25 mouse cellular contexts compared by ENCODE assay signal in the genomic region with DNA sequence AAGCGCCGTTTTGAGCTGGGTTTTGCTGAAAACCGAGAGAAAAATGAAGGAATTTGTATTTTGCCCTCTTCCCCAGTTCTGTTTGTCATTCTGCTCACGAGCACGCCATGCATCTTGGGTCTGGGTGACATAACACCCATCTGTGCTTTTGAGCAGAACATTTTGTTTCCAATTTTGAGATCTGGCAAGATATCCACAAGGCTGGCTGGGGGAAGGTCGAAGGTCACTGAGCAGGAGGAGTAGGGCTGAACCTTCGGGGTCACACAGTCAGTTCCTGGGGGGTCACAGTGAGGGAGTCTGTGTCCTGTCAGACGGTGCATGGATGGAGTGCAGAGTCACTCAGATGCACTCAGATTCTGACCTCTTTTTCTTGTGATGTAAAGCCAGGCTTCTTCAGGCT.
DNase-seq lines count a peak whose midpoint lies in the region; ATAC-seq and TF ChIP-seq lines count a peak whose summit lies in the region.
"Had no signal": no experiment of that assay in that cellular context is flagged by ENCODE, and none has a peak within 500 bp of the region (broad histone marks: within the 10 kb centered on the region; RNA-seq: fewer than 3 reads in every experiment).

No protein-coding gene starts in this region.

- no peak overlapping the region for H3K4me3 ChIP-seq in lung, adult 2 months (replicated peaks; ENCODE audit: extremely low read depth, low read depth, low read length)
- H3K4me3 ChIP-seq: embryonic facial prominence, embryonic 12.5 days; forebrain, embryonic 15.5 days; heart, embryonic 10.5 days; heart, embryonic 15.5 days; layer of hippocampus, adult 2 months; limb, embryonic 13.5 days; midbrain, embryonic 10.5 days had no signal

- 58% methylated on average over 8 of the region's 8 CpGs for WGBS in lung, adult 2 months

- no peak for ATAC-seq in megakaryocyte, adult 5-6 weeks (ENCODE audit: poor library complexity, severe bottlenecking)
- ATAC-seq: forebrain, embryonic 15.5 days; hindbrain, postnatal 0 days; intestine, embryonic 16.5 days; midbrain, embryonic 16.5 days; Patski had no signal

- H3K4me1 ChIP-seq in lung, adult 2 months (ENCODE audit: control insufficient read depth, insufficient read depth, low read length), result no peaks in the 10 kb centered on the region
- H3K4me1 ChIP-seq: embryonic facial prominence, embryonic 12.5 days; forebrain, embryonic 15.5 days; heart, embryonic 15.5 days had no signal

- no peak for TF ChIP-seq CTCF in lung, adult 2 months (IDR thresholded peaks at IDR 0.05; ENCODE audit: insufficient read depth, low read length)

- peak; percentile 20 for DNase-seq in embryo, embryonic 9.5 days (ENCODE audit: extremely low spot score)
- DNase-seq in embryo, embryonic 11 days, result no peak
- peak; percentile 11 to 20 for DNase-seq in lung, adult 18-20 months
- DNase-seq in lung, adult 2 months, result no peak
- peak; percentile 51 for DNase-seq in lung, postnatal 36 days
- no peak for DNase-seq in layer of hippocampus, postnatal 14 days (ENCODE audit: low spot score in 2 of 2)
- no peak for DNase-seq in retina, embryonic 14.5 days (ENCODE audit: low spot score)
- DNase-seq: adrenal gland, postnatal 10 days; cerebellum, adult 18-20 months; cerebellum, postnatal 10 days; kidney, postnatal 14 days; right cerebral cortex, adult 18-20 months; spleen, adult 18-20 months had no signal

- no peak for TF ChIP-seq POLR2A in lung, adult 2 months (IDR thresholded peaks at IDR 0.05; ENCODE audit: borderline replicate concordance, extremely low read depth, low read depth, low read length)

Comparison
In these comparisons a context has a peak if more than half of its experiments do, and no peak if none do; other contexts are left out.
1. DNase-seq: peak in embryo, embryonic 9.5 days (single experiment), lung, adult 18-20 months (2 of 2) and lung, postnatal 36 days (single experiment); none in embryo, embryonic 11 days (single experiment), lung, adult 2 months (single experiment), layer of hippocampus, postnatal 14 days (0 of 2) and retina, embryonic 14.5 days (single experiment).